Mouse (Mus musculus): ENCODE measurements at regions not wholly inside any gene's neighbourhood (a gene's known extent, or its start where the extent isn't known, plus 50 kb on each side); places are given as distances from the start of the nearest gene placed in this dataset.

- DNase-seq (ENCODE audit: low spot score), result no peak
Measured at GRCm38 (mm10) chr9:41483218-41483617, 321.7 kb upstream of the Ubash3b start.

- DNase-seq (ENCODE audit: low spot score), result no peak
Measured at GRCm38 (mm10) chr9:41481611-41482266, 320.2 kb upstream of the Ubash3b start.

- DNase-seq (ENCODE audit: low spot score), result no peak
Measured at GRCm38 (mm10) chr9:41479854-41480749, 318.6 kb upstream of the Ubash3b start.

- no peak for DNase-seq (ENCODE audit: low spot score)
Measured at GRCm38 (mm10) chr9:41479085-41479484, 317.6 kb upstream of the Ubash3b start.

- no peak for DNase-seq (ENCODE audit: low spot score)
Measured at GRCm38 (mm10) chr9:41478106-41478848, 316.8 kb upstream of the Ubash3b start.

GRCm38 (mm10) chr9:41475326-41475725 lies 313.8 kb upstream of the Ubash3b start:
- DNase-seq (ENCODE audit: low spot score), result peak; percentile 18

GRCm38 (mm10) chr9:41474945-41475297 lies 313.4 kb upstream of the Ubash3b start:
- no peak for DNase-seq (ENCODE audit: low spot score)

GRCm38 (mm10) chr9:41474244-41474944 lies 312.9 kb upstream of the Ubash3b start:
- DNase-seq (ENCODE audit: low spot score), result peak; percentile 95

- DNase-seq (ENCODE audit: low spot score), result no peak
Measured at GRCm38 (mm10) chr9:41473506-41473905, 312.0 kb upstream of the Ubash3b start.

GRCm38 (mm10) chr9:41471345-41471744 lies 309.8 kb upstream of the Ubash3b start:
- DNase-seq (ENCODE audit: low spot score), result no peak

GRCm38 (mm10) chr9:41470010-41470409 lies 308.5 kb upstream of the Ubash3b start:
- DNase-seq (ENCODE audit: low spot score), result no peak

GRCm38 (mm10) chr9:41469414-41469813 lies 307.9 kb upstream of the Ubash3b start:
- DNase-seq (ENCODE audit: low spot score), result no peak

- DNase-seq (ENCODE audit: low spot score), result no peak
Measured at GRCm38 (mm10) chr9:41464057-41464685, 302.7 kb upstream of the Ubash3b start.

GRCm38 (mm10) chr9:41461742-41462141 lies 300.2 kb upstream of the Ubash3b start:
- peak; percentile 92 for DNase-seq (ENCODE audit: low spot score)

GRCm38 (mm10) chr9:41460709-41461108 lies 299.2 kb upstream of the Ubash3b start:
- DNase-seq (ENCODE audit: low spot score), result no peak

GRCm38 (mm10) chr9:41457003-41457402 lies 295.5 kb upstream of the Ubash3b start:
- DNase-seq (ENCODE audit: low spot score), result no peak

GRCm38 (mm10) chr9:41451738-41452137 lies 290.2 kb upstream of the Ubash3b start:
- no peak for DNase-seq (ENCODE audit: low spot score)

- DNase-seq (ENCODE audit: low spot score), result no peak
Measured at GRCm38 (mm10) chr9:41449233-41449632, 287.7 kb upstream of the Ubash3b start.

- no peak for DNase-seq (ENCODE audit: low spot score)
Measured at GRCm38 (mm10) chr9:41447902-41448301, 286.4 kb upstream of the Ubash3b start.

GRCm38 (mm10) chr9:41447211-41447875 lies 285.8 kb upstream of the Ubash3b start:
- peak; percentile 26 for DNase-seq (ENCODE audit: low spot score)
